In genomic region chr7:140923070-140923775, GRCm38 (mm10) we compare ENCODE assay signal across 7 mouse cellular contexts. TPM values are rescaled to one million over a fixed set of nuclear protein-coding genes. Genes with fewer than 3 reads are reported as not detected.
A peak's percentile ranks its signal among the peaks of the same experiment; 100 is the strongest.
DNase-seq lines count a peak whose midpoint lies in the region; ATAC-seq and TF ChIP-seq lines count a peak whose summit lies in the region.

No protein-coding gene starts in this region.

- no peak for ATAC-seq in forebrain, embryonic 12.5 days (ENCODE audit: low FRiP score)
- no peak for ATAC-seq in neural tube, embryonic 14.5 days (ENCODE audit: low read depth)
- ATAC-seq in activated CD4-positive, CD25-positive, alpha-beta regulatory T cell, adult 4 months = no peak

- no peak for TF ChIP-seq CTCF in left cerebral cortex, adult 2 months (IDR thresholded peaks at IDR 0.05)

- no peak overlapping the region for H3K27ac ChIP-seq in left cerebral cortex, adult 2 months
- no peak overlapping the region for H3K27ac ChIP-seq in forebrain, embryonic 12.5 days
- no peak overlapping the region for H3K27ac ChIP-seq in limb, embryonic 10.5 days
- no peak overlapping the region for H3K27ac ChIP-seq in neural tube, embryonic 14.5 days (ENCODE audit: low read depth, low read length)

- H3K36me3 ChIP-seq in forebrain, embryonic 12.5 days (replicated peaks) = no peaks in the 10 kb centered on the region
- H3K36me3 ChIP-seq in limb, embryonic 10.5 days = no peaks in the 10 kb centered on the region
- H3K36me3 ChIP-seq in neural tube, embryonic 14.5 days (ENCODE audit: control insufficient read depth, insufficient read depth, low read length) = no peaks in the 10 kb centered on the region

- H3K9ac ChIP-seq in forebrain, embryonic 12.5 days = peak overlapping the region; percentile 48; the same call in 1 of the 2 replicates
- H3K9ac ChIP-seq in neural tube, embryonic 14.5 days (replicated peaks; ENCODE audit: low read depth, low read length) = no peak overlapping the region

- peak overlapping the region; percentile 90 for H3K4me2 ChIP-seq in forebrain, embryonic 12.5 days
- H3K4me2 ChIP-seq in neural tube, embryonic 14.5 days (ENCODE audit: low read depth, low read length) = peak overlapping the region; percentile 69

- peaks cover 77% of the 10 kb centered on the region for H3K27me3 ChIP-seq in forebrain, embryonic 12.5 days
- H3K27me3 ChIP-seq in limb, embryonic 10.5 days (ENCODE audit: low read depth, poor library complexity, severe bottlenecking) = peaks cover 76% of the 10 kb centered on the region
- H3K27me3 ChIP-seq in neural tube, embryonic 14.5 days (ENCODE audit: control insufficient read depth, insufficient read depth, low read length) = peaks cover 40% of the 10 kb centered on the region

- no peak for DNase-seq in left cerebral cortex, adult 2 months (ENCODE audit: extremely low spot score in 1 of 2, low spot score in 2 of 2)
- DNase-seq in left cerebral cortex, postnatal 4 days = no peak
- no peak for DNase-seq in limb, embryonic 10.5 days (ENCODE audit: low spot score)
- no peak for DNase-seq in retina, postnatal 1 day

- H3K9me3 ChIP-seq in forebrain, embryonic 12.5 days = no peaks in the 10 kb centered on the region
- no peaks in the 10 kb centered on the region for H3K9me3 ChIP-seq in limb, embryonic 10.5 days (replicated peaks)
- no peaks in the 10 kb centered on the region for H3K9me3 ChIP-seq in neural tube, embryonic 14.5 days (ENCODE audit: control insufficient read depth, low read length)

- WGBS in forebrain, embryonic 12.5 days = 19% methylated on average over 30 of the region's 30 CpGs
- WGBS in limb, embryonic 10.5 days = 22% methylated on average over 30 of the region's 30 CpGs
- WGBS in neural tube, embryonic 14.5 days = 21% methylated on average over 30 of the region's 30 CpGs

- intact Hi-C loops in left cerebral cortex, adult 2 months (cut with DNase I) = no loop called here
- intact Hi-C loops in left cerebral cortex, postnatal 4 days (cut with DNase I) = no loop called here

- peaks cover 17% of the 10 kb centered on the region for H3K4me1 ChIP-seq in forebrain, embryonic 12.5 days
- peaks cover 14% of the 10 kb centered on the region for H3K4me1 ChIP-seq in limb, embryonic 10.5 days
- peaks cover 8% of the 10 kb centered on the region; the same call in 1 of the 2 replicates for H3K4me1 ChIP-seq in neural tube, embryonic 14.5 days (ENCODE audit: control insufficient read depth, insufficient read depth, low read length)

- H3K4me3 ChIP-seq in left cerebral cortex, adult 2 months = peak overlapping the region; percentile 42
- peak overlapping the region; percentile 46 for H3K4me3 ChIP-seq in forebrain, embryonic 12.5 days (replicated peaks)
- peak overlapping the region; percentile 48 for H3K4me3 ChIP-seq in limb, embryonic 10.5 days
- peak overlapping the region; percentile 30 for H3K4me3 ChIP-seq in neural tube, embryonic 14.5 days (ENCODE audit: low read depth, low read length)

RNA-seq across cellular contexts. Expression of gene Nlrp6, which starts 2.5 kb away (rescaled TPM):
- total RNA-seq in left cerebral cortex, adult 2 months (2021) = 1 to 10 TPM in 1 of 2 experiments, under 1 TPM in 1; 0.68 to 1.2 TPM
- under 1 TPM; 0.54 to 0.70 TPM for total RNA-seq in left cerebral cortex, postnatal 4 days (2021)
- 0.13 and 0.17 TPM in 2 replicates for polyA plus RNA-seq in forebrain, embryonic 12.5 days (2016; fragmentation: Nextera tagmentation; extraction: Ambion mirVana)
- polyA plus RNA-seq in limb, embryonic 10.5 days (2016; fragmentation: Nextera tagmentation; extraction: Ambion mirVana) = 0.06 and 0.26 TPM in 2 replicates
- 0.27 and 0.64 TPM in 2 replicates for polyA plus RNA-seq in neural tube, embryonic 14.5 days (2014; fragmentation: Nextera tagmentation; extraction: Ambion mirVana)
- not detected for polyA plus RNA-seq in activated CD4-positive, CD25-positive, alpha-beta regulatory T cell, adult 4 months (2017; shearing (Covaris generic))

RNA-seq across cellular contexts. Expression of gene Pgghg, which starts 18.0 kb away (rescaled TPM):
- 1 to 10 TPM; 4.5 to 4.7 TPM for total RNA-seq in left cerebral cortex, adult 2 months (2021)
- 1 to 10 TPM; 3.1 to 4.0 TPM for total RNA-seq in left cerebral cortex, postnatal 4 days (2021)
- 12.7 and 12.9 TPM in 2 replicates for polyA plus RNA-seq in forebrain, embryonic 12.5 days (2016; fragmentation: Nextera tagmentation; extraction: Ambion mirVana)
- polyA plus RNA-seq in limb, embryonic 10.5 days (2016; fragmentation: Nextera tagmentation; extraction: Ambion mirVana) = 11.4 and 15.4 TPM in 2 replicates
- 4.6 and 8.7 TPM in 2 replicates for polyA plus RNA-seq in neural tube, embryonic 14.5 days (2014; fragmentation: Nextera tagmentation; extraction: Ambion mirVana)
- 10 to 100 TPM; 15.2 to 15.6 TPM for polyA plus RNA-seq in activated CD4-positive, CD25-positive, alpha-beta regulatory T cell, adult 4 months (2017; shearing (Covaris generic))

RNA-seq across cellular contexts. Expression of gene Cox8b, which starts 23.0 kb away (rescaled TPM):
- 1 to 10 TPM in 1 of 2 experiments, not detected in 1; 2.0 TPM for total RNA-seq in left cerebral cortex, adult 2 months (2021)
- not detected for total RNA-seq in left cerebral cortex, postnatal 4 days (2021)
- polyA plus RNA-seq in forebrain, embryonic 12.5 days (2016; fragmentation: Nextera tagmentation; extraction: Ambion mirVana) = not detected in 2 replicates
- polyA plus RNA-seq in limb, embryonic 10.5 days (2016; fragmentation: Nextera tagmentation; extraction: Ambion mirVana) = 0.49 TPM in 1 of 2 replicates, not detected in the other
- not detected in 2 replicates for polyA plus RNA-seq in neural tube, embryonic 14.5 days (2014; fragmentation: Nextera tagmentation; extraction: Ambion mirVana)
- polyA plus RNA-seq in activated CD4-positive, CD25-positive, alpha-beta regulatory T cell, adult 4 months (2017; shearing (Covaris generic)) = not detected

RNA-seq across cellular contexts. Expression of gene Ifitm5, which starts 26.9 kb away (rescaled TPM):
- total RNA-seq in left cerebral cortex, adult 2 months (2021) = not detected
- not detected for total RNA-seq in left cerebral cortex, postnatal 4 days (2021)
- 0.78 and 1.4 TPM in 2 replicates for polyA plus RNA-seq in forebrain, embryonic 12.5 days (2016; fragmentation: Nextera tagmentation; extraction: Ambion mirVana)
- 4.2 and 5.9 TPM in 2 replicates for polyA plus RNA-seq in limb, embryonic 10.5 days (2016; fragmentation: Nextera tagmentation; extraction: Ambion mirVana)
- polyA plus RNA-seq in neural tube, embryonic 14.5 days (2014; fragmentation: Nextera tagmentation; extraction: Ambion mirVana) = 0.28 and 0.62 TPM in 2 replicates
- polyA plus RNA-seq in activated CD4-positive, CD25-positive, alpha-beta regulatory T cell, adult 4 months (2017; shearing (Covaris generic)) = not detected

RNA-seq across cellular contexts. Expression of gene Gm45717, which starts 32.5 kb away (rescaled TPM):
- total RNA-seq in left cerebral cortex, adult 2 months (2021) = not detected
- total RNA-seq in left cerebral cortex, postnatal 4 days (2021) = not detected
- polyA plus RNA-seq in forebrain, embryonic 12.5 days (2016; fragmentation: Nextera tagmentation; extraction: Ambion mirVana) = not detected in 2 replicates
- polyA plus RNA-seq in limb, embryonic 10.5 days (2016; fragmentation: Nextera tagmentation; extraction: Ambion mirVana) = not detected in 2 replicates
- not detected in 2 replicates for polyA plus RNA-seq in neural tube, embryonic 14.5 days (2014; fragmentation: Nextera tagmentation; extraction: Ambion mirVana)
- polyA plus RNA-seq in activated CD4-positive, CD25-positive, alpha-beta regulatory T cell, adult 4 months (2017; shearing (Covaris generic)) = not detected
